Mouse (Mus musculus): ENCODE results near the gene 2310011J03Rik. TPM values are rescaled to one million over a fixed set of nuclear protein-coding genes. Genes with fewer than 3 reads are reported as not detected.

Gene 2310011J03Rik
- 37.7 and 41.1 TPM in 2 replicates for polyA plus RNA-seq (2016; fragmentation: Nextera tagmentation; extraction: Ambion mirVana)

DNA sequence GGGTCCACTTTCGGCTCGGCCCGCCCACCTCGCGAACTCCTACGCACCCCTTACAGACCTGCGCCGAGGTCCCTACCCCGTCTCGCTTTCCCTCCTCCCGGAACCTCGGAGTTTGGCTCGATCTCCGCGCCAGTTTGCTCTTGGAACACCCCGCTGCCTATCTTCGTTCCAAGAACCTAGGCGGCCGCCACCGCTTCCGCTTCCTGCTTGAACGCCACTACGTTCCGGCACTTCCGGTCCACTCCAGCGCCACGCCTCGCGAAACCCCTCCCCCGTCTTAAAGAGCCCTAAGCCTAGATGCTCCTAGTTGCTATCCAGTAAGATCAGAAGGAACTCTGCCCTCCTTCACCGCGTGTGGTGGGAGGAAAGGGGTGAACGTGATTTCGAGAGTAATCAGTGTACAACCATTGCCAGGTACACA, at the start of gene 2310011J03Rik:
2310011J03Rik (minus strand) TSS at position 198 of the 421 bp plus-strand sequence.
- Histone ChIP-seq H3K9me3 (no peaks in the 10 kb centered on the region), H3K4me2 (replicated peaks) (peak within 1 kb of the TSS; percentile 94), H3K4me3 (peak within 1 kb of the TSS; percentile 73), H3K27ac (no peak within 1 kb of the TSS), H3K27me3 (replicated peaks) (peaks cover 25% of the 10 kb centered on the region), H3K4me1 (peaks cover 52% of the 10 kb centered on the region), H3K9ac (peak within 1 kb of the TSS; percentile 66), H3K36me3 (peaks cover 37% of the 10 kb centered on the region)
- WGBS, result under 1% methylated on average over 34 of the region's 34 CpGs
- peak; percentile 40; the same call in 1 of the 2 replicates for ATAC-seq (ENCODE audit: low FRiP score, low read depth)

DNA sequence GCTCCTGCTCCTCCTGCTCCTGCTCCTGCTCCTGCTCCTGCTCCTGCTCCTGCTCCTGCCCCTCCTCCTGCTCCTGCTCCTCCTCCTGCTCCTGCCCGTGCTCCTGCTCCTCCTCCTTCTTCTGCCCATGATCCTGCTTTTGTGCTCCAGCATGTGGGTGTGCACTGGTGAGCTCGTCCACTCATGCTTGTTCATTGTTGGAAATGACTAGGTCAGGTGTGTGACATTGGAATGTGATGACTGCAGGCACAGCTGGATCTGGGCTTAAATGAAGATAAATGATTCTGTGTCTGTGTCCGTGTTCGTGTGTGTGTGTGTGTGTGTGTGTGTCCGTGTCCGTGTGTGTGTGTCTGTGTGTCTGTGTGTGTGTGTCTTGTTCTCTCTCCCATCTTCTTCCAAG, 48.1 kb upstream of the 2310011J03Rik start:
- H3K9me3 ChIP-seq, result no peaks in the 10 kb centered on the region
- H3K36me3 ChIP-seq, result no peaks in the 10 kb centered on the region
- no peak overlapping the region for H3K4me3 ChIP-seq
- H3K4me2 ChIP-seq (replicated peaks), result no peak overlapping the region
- peaks cover 15% of the 10 kb centered on the region; the same call in 1 of the 2 replicates for H3K27me3 ChIP-seq (replicated peaks)
- no peak overlapping the region for H3K27ac ChIP-seq
- ATAC-seq (ENCODE audit: low FRiP score, low read depth), result no peak
- 92% methylated on average over 6 of the region's 6 CpGs for WGBS
- no peak overlapping the region for H3K9ac ChIP-seq
- 0 out of 2 replicates have a peak, but pooled peaks cover 11% of the 10 kb centered on the region for H3K4me1 ChIP-seq

DNA sequence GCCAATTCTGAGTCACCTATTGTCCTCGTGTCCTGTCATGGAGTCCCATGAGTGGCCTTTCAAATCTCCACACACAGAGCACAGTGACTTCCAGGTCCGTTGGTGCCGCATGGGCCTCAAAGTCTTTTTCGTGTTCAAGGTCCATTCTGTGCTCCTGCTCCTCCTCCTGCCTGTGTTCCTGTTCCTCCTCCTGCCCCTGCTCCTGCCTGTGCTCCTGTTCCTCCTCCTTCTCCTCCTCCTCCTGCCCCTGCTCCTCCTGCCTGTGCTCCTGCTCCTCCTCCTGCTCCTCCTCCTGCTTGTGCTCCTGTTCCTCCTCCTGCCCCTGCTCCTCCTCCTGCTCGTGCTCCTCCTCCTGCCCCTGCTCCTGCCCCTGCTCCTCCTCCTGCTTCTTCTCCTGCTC, 47.6 kb upstream of the 2310011J03Rik start:
- Histone ChIP-seq H3K4me2 (replicated peaks) (no peak overlapping the region), H3K9ac (no peak overlapping the region), H3K4me1 (0 out of 2 replicates have a peak, but pooled peaks cover 11% of the 10 kb centered on the region), H3K36me3 (no peaks in the 10 kb centered on the region), H3K9me3 (no peaks in the 10 kb centered on the region), H3K27ac (no peak overlapping the region), H3K27me3 (replicated peaks) (peaks cover 16% of the 10 kb centered on the region), H3K4me3 (no peak overlapping the region)
- no peak for ATAC-seq (ENCODE audit: low FRiP score, low read depth)
- WGBS, result 59% methylated on average over 5 of the region's 5 CpGs

DNA sequence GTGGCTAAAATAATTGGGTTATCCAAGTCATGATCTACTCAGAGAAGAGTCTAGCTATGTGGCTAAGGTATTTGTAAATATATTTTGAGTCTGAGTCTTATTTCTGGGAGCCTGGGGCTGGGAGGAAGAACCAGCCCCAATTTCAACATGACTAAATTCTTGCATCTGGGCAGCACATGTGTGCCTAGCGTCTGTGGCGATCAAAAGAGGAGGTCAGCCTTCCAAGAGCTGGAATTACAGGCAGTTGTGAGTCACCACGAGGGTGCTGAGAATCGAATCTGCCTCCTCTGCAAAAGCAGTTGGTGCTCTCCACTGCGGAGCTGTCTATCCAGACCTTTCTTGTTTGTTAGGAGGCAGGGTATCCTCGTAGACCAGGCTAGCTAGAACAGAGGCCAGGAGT, 45.4 kb upstream of the 2310011J03Rik start:
- 0 out of 2 replicates have a peak, but pooled peaks cover 8% of the 10 kb centered on the region for H3K9me3 ChIP-seq
- peaks cover 22% of the 10 kb centered on the region for H3K27me3 ChIP-seq (replicated peaks)
- H3K9ac ChIP-seq, result no peak overlapping the region
- H3K4me2 ChIP-seq (replicated peaks), result no peak overlapping the region
- H3K27ac ChIP-seq, result no peak overlapping the region
- no peak overlapping the region for H3K4me3 ChIP-seq
- no peaks in the 10 kb centered on the region for H3K4me1 ChIP-seq
- ATAC-seq (ENCODE audit: low FRiP score, low read depth), result no peak
- H3K36me3 ChIP-seq, result no peaks in the 10 kb centered on the region
- 67% methylated on average over 6 of the region's 6 CpGs for WGBS

DNA sequence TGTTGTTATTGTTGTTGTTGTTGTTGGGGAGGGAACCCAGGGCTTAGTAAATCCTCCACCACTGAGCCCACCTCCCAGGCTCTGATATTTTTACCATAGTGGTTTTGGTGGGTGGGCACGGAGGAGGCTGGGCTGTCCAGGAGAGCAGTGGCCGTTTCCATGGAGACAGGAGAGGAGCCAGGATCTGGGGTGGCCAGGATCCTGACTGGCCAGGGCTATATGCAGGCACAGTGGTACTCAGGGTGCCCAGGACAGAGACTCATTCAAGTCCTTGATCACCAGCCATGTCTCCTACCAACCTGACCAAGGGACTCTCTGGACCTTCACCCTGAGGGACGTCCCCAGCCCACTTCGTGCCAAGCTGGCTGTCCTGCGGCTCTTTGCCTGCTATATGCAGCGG, 43.4 kb upstream of the 2310011J03Rik start:
- Histone ChIP-seq H3K9me3 (0 out of 2 replicates have a peak, but pooled peaks cover 8% of the 10 kb centered on the region), H3K27ac (no peak overlapping the region), H3K36me3 (no peaks in the 10 kb centered on the region), H3K9ac (no peak overlapping the region), H3K27me3 (replicated peaks) (peaks cover 42% of the 10 kb centered on the region), H3K4me1 (no peaks in the 10 kb centered on the region), H3K4me3 (no peak overlapping the region), H3K4me2 (replicated peaks) (no peak overlapping the region)
- ATAC-seq (ENCODE audit: low FRiP score, low read depth), result no peak
- WGBS, result 41% methylated on average over 6 of the region's 6 CpGs

DNA sequence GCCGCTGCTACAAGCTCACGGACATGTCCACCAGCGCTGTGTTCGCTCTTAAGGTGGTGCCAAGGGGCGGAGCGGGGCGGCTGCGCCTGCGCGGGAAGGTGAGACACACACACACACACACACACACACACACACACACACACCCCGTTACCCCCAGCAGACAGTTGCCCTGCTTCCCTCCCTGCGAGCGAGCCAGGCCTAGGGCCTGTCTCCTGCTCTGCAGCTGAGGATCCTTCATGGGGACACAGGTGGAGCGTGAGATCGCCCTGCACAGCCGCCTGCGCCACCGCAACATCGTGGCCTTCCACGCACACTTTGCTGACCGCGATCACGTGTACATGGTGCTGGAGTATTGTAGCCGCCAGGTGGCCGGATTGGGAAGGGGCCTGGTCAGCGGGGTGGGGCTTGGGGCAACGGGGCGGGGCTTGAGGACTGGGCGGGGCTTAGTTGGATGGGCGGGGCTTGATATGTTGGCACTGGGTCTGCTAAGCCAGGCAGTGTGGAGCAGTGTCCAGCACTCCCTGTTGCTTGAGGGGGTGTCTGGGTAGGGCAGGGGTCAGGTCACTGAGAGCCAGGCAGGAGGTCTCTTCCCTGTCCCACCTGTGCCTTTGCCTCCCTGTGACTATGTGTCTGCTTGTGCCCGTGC, 37.8 kb upstream of the 2310011J03Rik start:
- no peak overlapping the region for H3K27ac ChIP-seq
- H3K4me1 ChIP-seq, result peaks cover 13% of the 10 kb centered on the region
- H3K4me3 ChIP-seq, result peak overlapping the region; percentile 9; the same call in 1 of the 2 replicates
- H3K9me3 ChIP-seq, result 0 out of 2 replicates have a peak, but pooled peaks cover 8% of the 10 kb centered on the region
- peak overlapping the region; percentile 46 for H3K4me2 ChIP-seq (replicated peaks)
- no peak for ATAC-seq (ENCODE audit: low FRiP score, low read depth)
- WGBS, result 7% methylated on average over 31 of the region's 31 CpGs
- peaks cover 85% of the 10 kb centered on the region for H3K27me3 ChIP-seq (replicated peaks)
- no peaks in the 10 kb centered on the region for H3K36me3 ChIP-seq
- 0 out of 2 replicates have a peak overlapping the region, but pooled peaks have one; percentile 2 for H3K9ac ChIP-seq

DNA sequence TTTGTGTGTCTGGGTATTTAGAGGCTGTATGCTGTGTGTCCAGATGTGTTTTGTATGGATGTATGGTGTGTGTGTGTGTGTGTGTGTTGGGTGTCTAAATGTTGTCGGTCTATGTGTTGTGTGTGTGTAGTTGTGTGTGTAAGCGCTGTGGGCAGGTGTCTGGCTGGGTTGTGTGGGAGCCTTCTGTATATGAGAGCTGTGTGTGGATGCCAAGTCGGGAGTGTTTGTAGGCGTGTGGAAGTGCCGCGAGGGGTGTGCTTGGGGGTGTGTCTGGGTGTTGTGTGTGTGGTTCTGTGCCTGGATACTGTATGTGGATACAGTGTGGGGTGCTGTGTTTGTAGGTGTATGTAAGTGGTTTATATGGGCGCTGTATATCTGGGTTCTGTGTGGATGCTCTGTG, 37.0 kb upstream of the 2310011J03Rik start:
- H3K9ac ChIP-seq, result no peak overlapping the region
- H3K4me2 ChIP-seq (replicated peaks), result no peak overlapping the region

DNA sequence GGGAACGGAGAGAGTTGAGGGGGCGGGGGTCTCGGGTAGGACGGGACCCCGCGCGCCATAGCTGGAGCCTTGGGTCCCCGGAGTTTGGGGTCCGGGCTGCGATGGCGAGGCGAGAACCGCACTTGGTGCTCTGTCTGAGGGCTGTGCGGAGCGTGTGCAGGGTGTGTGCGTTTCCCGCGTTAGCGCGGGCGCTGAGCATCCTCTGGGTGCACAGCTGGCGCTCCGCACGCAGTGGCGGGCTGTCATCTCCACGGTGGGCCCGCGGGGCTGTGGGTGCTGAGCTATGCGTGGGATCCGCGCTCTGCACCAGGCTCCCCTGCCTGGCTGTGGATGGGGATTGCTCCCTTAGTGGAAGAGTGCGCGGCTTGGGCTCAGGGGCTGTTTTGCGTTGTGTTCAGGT, 36.4 kb upstream of the 2310011J03Rik start:
- ATAC-seq (ENCODE audit: low FRiP score, low read depth), result no peak
- Histone ChIP-seq H3K4me2 (replicated peaks) (peak overlapping the region; percentile 51), H3K4me1 (peaks cover 13% of the 10 kb centered on the region), H3K4me3 (peak overlapping the region; percentile 21), H3K36me3 (no peaks in the 10 kb centered on the region), H3K9ac (0 out of 2 replicates have a peak overlapping the region, but pooled peaks have one; percentile 13), H3K9me3 (no peaks in the 10 kb centered on the region), H3K27me3 (replicated peaks) (peaks cover 94% of the 10 kb centered on the region), H3K27ac (no peak overlapping the region)
- whole genome bisulfite sequencing, result 3% methylated on average over 34 of the region's 34 CpGs

More for the DNA sequence above, 37.0 kb upstream of the 2310011J03Rik start:
- Histone ChIP-seq H3K27ac (no peak overlapping the region), H3K27me3 (replicated peaks) (peaks cover 88% of the 10 kb centered on the region), H3K9me3 (0 out of 2 replicates have a peak, but pooled peaks cover 2% of the 10 kb centered on the region), H3K4me3 (no peak overlapping the region), H3K36me3 (no peaks in the 10 kb centered on the region), H3K4me1 (peaks cover 13% of the 10 kb centered on the region)
- no peak for ATAC-seq (ENCODE audit: low FRiP score, low read depth)
- 36% methylated on average over 7 of the region's 7 CpGs for WGBS

DNA sequence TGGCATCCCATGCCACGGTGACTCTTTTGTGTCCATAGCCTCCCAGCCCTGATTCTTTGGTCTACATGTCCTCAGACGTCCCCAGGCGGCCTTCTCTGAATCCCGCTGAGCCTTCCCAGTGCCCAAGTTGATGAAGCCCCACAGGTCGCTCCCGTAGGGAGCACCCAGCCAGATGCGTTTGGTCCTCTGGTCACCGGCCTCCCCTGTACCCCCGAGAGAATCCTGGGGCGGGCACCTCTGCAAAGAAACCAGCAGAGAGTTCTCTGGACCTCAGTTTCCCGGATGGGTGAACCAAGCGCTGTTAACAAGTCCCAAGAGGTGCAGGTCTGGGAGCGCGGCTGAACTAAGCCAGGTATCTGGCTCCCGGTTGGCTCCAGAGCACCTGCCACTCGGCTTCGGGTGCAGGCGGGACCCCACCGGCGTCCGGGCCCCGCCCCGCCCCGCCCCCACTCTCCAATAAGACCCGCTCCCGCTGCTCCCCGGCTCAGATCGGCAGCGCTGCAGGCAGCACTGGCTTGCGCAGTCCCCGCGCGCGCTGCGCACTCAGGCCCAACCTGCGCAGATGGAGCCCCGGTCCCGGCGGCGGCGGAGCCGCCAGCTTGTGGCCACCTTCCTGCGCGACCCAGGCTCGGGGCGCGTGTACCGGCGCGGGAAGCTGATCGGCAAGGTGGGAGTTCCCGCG, 35.8 kb upstream of the 2310011J03Rik start, which contains the start of gene Plk5:
Plk5 (plus strand) TSS at position 459 of the 682 bp plus-strand sequence.
- H3K4me2 ChIP-seq (replicated peaks), result peak within 1 kb of the TSS; percentile 51
- H3K27me3 ChIP-seq (replicated peaks), result peaks cover 96% of the 10 kb centered on the region
- H3K9me3 ChIP-seq, result no peaks in the 10 kb centered on the region
- H3K4me1 ChIP-seq, result peaks cover 13% of the 10 kb centered on the region
- no peak for ATAC-seq (ENCODE audit: low FRiP score, low read depth)
- no peaks in the 10 kb centered on the region for H3K36me3 ChIP-seq
- H3K4me3 ChIP-seq, result peak within 1 kb of the TSS; percentile 21
- WGBS, result under 1% methylated on average over 52 of the region's 53 CpGs
- H3K9ac ChIP-seq, result 0 out of 2 replicates have a peak within 1 kb of the TSS, but pooled peaks have one; percentile 13
- H3K27ac ChIP-seq, result no peak within 1 kb of the TSS

DNA sequence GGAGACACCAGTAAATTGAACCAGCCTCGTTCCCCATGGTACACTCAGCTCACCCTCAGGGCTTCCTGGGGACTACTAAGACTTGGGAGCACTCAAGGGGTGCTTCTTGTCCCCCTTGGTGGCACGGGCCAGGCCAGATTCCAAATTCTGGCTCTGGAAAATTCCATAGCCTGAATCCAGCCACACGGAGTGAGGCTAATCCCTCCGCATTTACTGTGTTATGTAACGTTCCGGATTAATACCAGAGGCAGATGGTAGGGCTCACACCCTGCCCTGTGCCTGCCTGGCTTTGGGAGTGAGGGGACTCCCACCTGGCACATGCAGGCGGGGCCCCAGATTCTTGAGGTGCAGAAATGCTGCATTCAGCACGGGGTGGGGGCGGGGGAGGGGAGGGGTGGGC, 35.1 kb upstream of the 2310011J03Rik start:
- Histone ChIP-seq H3K9me3 (no peaks in the 10 kb centered on the region), H3K27ac (no peak overlapping the region), H3K4me3 (no peak overlapping the region), H3K4me2 (replicated peaks) (no peak overlapping the region), H3K9ac (no peak overlapping the region), H3K36me3 (no peaks in the 10 kb centered on the region), H3K27me3 (replicated peaks) (peaks cover 96% of the 10 kb centered on the region), H3K4me1 (peaks cover 13% of the 10 kb centered on the region)
- ATAC-seq (ENCODE audit: low FRiP score, low read depth), result no peak
- WGBS, result 9% methylated on average over 9 of the region's 9 CpGs

DNA sequence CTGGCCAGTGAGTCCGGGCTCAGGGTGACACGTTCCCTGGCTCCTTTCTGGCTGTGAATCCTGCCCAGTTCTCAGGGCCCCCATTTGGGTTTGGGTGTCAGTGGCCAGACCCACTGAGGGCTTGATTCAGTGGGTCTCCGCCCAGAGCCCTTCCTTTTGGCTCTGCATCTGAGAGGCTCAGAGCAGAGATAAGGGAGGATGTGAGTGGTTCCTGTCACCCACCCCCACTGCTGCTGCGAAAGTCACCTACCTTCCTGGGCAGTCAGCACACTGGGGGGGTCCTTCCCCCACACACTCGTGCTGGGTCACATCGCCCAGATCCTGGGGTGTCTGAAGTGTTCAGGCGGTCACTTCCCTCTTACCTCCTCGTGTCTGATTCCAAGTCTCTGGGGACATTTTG, 32.4 kb upstream of the 2310011J03Rik start:
- Histone ChIP-seq H3K4me1 (peaks cover 24% of the 10 kb centered on the region), H3K9me3 (no peaks in the 10 kb centered on the region), H3K4me3 (no peak overlapping the region), H3K9ac (no peak overlapping the region), H3K27me3 (replicated peaks) (peaks cover 96% of the 10 kb centered on the region), H3K4me2 (replicated peaks) (no peak overlapping the region), H3K27ac (no peak overlapping the region), H3K36me3 (no peaks in the 10 kb centered on the region)
- no peak for ATAC-seq (ENCODE audit: low FRiP score, low read depth)
- WGBS, result 67% methylated on average over 8 of the region's 8 CpGs

DNA sequence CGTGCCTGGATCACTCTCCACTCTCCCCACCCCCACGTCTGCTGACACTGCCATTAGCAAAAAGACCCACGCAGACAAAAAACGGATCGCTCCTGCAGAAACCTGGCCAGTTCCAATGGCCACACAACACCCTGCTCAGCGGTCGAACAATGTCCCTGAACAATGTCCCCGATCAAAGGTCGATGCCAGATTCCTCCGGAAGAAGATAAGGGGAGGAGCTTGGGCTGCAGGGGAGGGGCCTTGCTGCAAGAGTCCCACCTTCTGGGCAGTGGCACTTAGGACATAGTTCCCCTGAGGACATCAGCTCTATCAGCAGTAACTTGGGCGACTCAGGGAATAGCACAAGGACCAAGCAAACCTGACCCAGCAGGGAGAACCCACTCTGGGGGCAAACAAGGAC, 31.6 kb upstream of the 2310011J03Rik start:
- no peak for ATAC-seq (ENCODE audit: low FRiP score, low read depth)
- Histone ChIP-seq H3K4me2 (replicated peaks) (no peak overlapping the region), H3K9ac (no peak overlapping the region), H3K9me3 (no peaks in the 10 kb centered on the region), H3K4me3 (no peak overlapping the region), H3K4me1 (peaks cover 24% of the 10 kb centered on the region), H3K27ac (no peak overlapping the region), H3K36me3 (no peaks in the 10 kb centered on the region), H3K27me3 (replicated peaks) (peaks cover 95% of the 10 kb centered on the region)
- WGBS, result 24% methylated on average over 11 of the region's 11 CpGs

Measured in neural tube, embryonic 12.5 days (tissue).